In the genomic region with DNA sequence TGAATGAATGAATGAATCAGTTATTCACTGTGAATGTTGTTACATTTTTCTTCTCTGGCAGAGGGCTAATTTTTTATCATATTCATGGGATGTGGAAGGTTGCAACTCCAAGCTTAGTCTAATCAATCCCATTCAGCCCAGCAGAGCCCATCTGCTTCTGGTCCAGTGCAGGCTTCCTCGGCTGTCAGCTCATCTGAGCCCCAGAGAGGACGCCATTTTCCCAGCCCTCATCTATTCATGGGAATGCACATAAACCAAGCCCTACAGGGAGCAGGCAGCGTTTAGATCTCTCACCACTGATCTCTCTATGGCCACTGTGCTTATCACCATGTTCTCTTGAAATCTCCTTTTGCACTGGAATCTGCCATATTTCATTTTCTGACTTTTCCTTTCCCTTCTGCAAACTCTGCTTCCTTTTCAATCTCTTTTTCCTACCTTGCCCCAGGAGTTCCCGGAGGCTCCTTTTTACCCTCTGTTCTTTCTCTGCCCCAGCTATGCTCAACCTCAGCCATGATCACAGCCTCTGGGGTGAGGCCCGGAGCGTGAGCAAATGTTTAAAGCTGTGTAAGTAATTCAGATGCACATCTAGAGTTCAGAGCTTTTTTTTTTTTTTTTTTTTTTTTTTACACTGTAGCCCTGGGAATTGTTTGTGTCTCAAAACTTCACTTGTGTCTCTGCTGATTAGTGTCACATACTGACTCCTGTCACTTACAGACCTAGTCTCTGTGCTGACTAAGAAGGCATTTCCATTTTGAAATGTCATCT, we compare ENCODE assay signal across 18 mouse cellular contexts.
A peak's percentile ranks its signal among the peaks of the same experiment; 100 is the strongest.
DNase-seq lines count a peak whose midpoint lies in the region; ATAC-seq and TF ChIP-seq lines count a peak whose summit lies in the region.
"Had no signal": no experiment of that assay in that cellular context is flagged by ENCODE, and none has a peak within 500 bp of the region (broad histone marks: within the 10 kb centered on the region; RNA-seq: fewer than 3 reads in every experiment).

No protein-coding gene starts in this region.

- no peak overlapping the region for H3K4me2 ChIP-seq in hindbrain, embryonic 11.5 days (replicated peaks; ENCODE audit: low read depth, low read length)
- H3K4me2 ChIP-seq in hindbrain, postnatal 0 days (ENCODE audit: low read depth, low read length): no peak overlapping the region
- H3K4me2 ChIP-seq in midbrain, embryonic 12.5 days (replicated peaks): no peak overlapping the region
- H3K4me2 ChIP-seq: embryonic facial prominence, embryonic 12.5 days; heart, embryonic 13.5 days; hindbrain, embryonic 12.5 days had no signal

- H3K4me3 ChIP-seq in hindbrain, embryonic 11.5 days (ENCODE audit: low read depth, low read length): no peak overlapping the region
- H3K4me3 ChIP-seq in hindbrain, postnatal 0 days (ENCODE audit: low read length): no peak overlapping the region
- no peak overlapping the region for H3K4me3 ChIP-seq in midbrain, embryonic 12.5 days
- H3K4me3 ChIP-seq: embryonic facial prominence, embryonic 12.5 days; heart, embryonic 13.5 days; hindbrain, embryonic 12.5 days had no signal

- no peaks in the 10 kb centered on the region for H3K4me1 ChIP-seq in hindbrain, embryonic 11.5 days (replicated peaks; ENCODE audit: control insufficient read depth, insufficient read depth, low read length)
- H3K4me1 ChIP-seq in hindbrain, postnatal 0 days (ENCODE audit: insufficient read depth, low read length): no peaks in the 10 kb centered on the region
- H3K4me1 ChIP-seq in midbrain, embryonic 12.5 days: no peaks in the 10 kb centered on the region
- H3K4me1 ChIP-seq: embryonic facial prominence, embryonic 12.5 days; hindbrain, embryonic 12.5 days had no signal

- no peak for TF ChIP-seq POLR2A in brain, embryonic 14.5 days (IDR thresholded peaks at IDR 0.05; ENCODE audit: borderline replicate concordance, extremely low read depth, insufficient read depth, insufficient read length, poor library complexity, severe bottlenecking)

- no peaks in the 10 kb centered on the region for H3K27me3 ChIP-seq in hindbrain, embryonic 11.5 days (ENCODE audit: control insufficient read depth, insufficient read depth, low read length)
- H3K27me3 ChIP-seq in hindbrain, postnatal 0 days (ENCODE audit: insufficient read depth, low read length): no peaks in the 10 kb centered on the region
- no peaks in the 10 kb centered on the region for H3K27me3 ChIP-seq in midbrain, embryonic 12.5 days
- H3K27me3 ChIP-seq: embryonic facial prominence, embryonic 12.5 days; heart, embryonic 13.5 days; hindbrain, embryonic 12.5 days had no signal

- TF ChIP-seq CTCF in hindbrain, postnatal 0 days (IDR thresholded peaks at IDR 0.05; ENCODE audit: low read depth): no peak
- TF ChIP-seq CTCF in brain, embryonic 14.5 days (IDR thresholded peaks at IDR 0.05; ENCODE audit: borderline replicate concordance, extremely low read depth, insufficient read depth, insufficient read length): no peak

- no peak for ATAC-seq in hindbrain, embryonic 11.5 days (ENCODE audit: low FRiP score)
- ATAC-seq in hindbrain, postnatal 0 days: no peak
- ATAC-seq in midbrain, embryonic 12.5 days (ENCODE audit: low FRiP score, low read depth): no peak
- ATAC-seq: intestine, embryonic 16.5 days had no signal

- H3K27ac ChIP-seq in hindbrain, embryonic 11.5 days (ENCODE audit: low read depth, low read length): no peak overlapping the region
- H3K27ac ChIP-seq in hindbrain, postnatal 0 days: no peak overlapping the region
- H3K27ac ChIP-seq in midbrain, embryonic 12.5 days (replicated peaks): 0 out of 2 replicates have a peak overlapping the region, but pooled peaks have one; percentile 4
- H3K27ac ChIP-seq: embryonic facial prominence, embryonic 12.5 days; heart, embryonic 13.5 days; hindbrain, embryonic 12.5 days had no signal

- 66% methylated on average over 6 of the region's 6 CpGs for WGBS in hindbrain, embryonic 11.5 days
- 59% methylated on average over 6 of the region's 6 CpGs for WGBS in hindbrain, postnatal 0 days
- WGBS in midbrain, embryonic 12.5 days: 48% methylated on average over 6 of the region's 6 CpGs

- no peak overlapping the region for H3K9ac ChIP-seq in hindbrain, embryonic 11.5 days (ENCODE audit: low read depth, low read length)
- no peak overlapping the region for H3K9ac ChIP-seq in hindbrain, postnatal 0 days (replicated peaks; ENCODE audit: low read length)
- H3K9ac ChIP-seq in midbrain, embryonic 12.5 days (replicated peaks): no peak overlapping the region
- H3K9ac ChIP-seq: embryonic facial prominence, embryonic 12.5 days; forebrain, postnatal 0 days; heart, embryonic 13.5 days; hindbrain, embryonic 12.5 days had no signal

- DNase-seq in hindbrain, embryonic 11.5 days (ENCODE audit: low spot score): peak; percentile 6
- no peak for DNase-seq in hindbrain, postnatal 0 days (ENCODE audit: low spot score)
- DNase-seq in brain, embryonic 14.5 days (ENCODE audit: low read depth): peak; percentile 41
- DNase-seq in retina, embryonic 14.5 days (ENCODE audit: low spot score): peak; percentile 61
- DNase-seq in T-cell, adult 2 months (ENCODE audit: low spot score): no peak
- no peak for DNase-seq in layer of hippocampus, postnatal 10 days (ENCODE audit: low spot score in 2 of 2)
- DNase-seq: adrenal gland, postnatal 10 days; cerebellum, adult 11-12 months; cerebellum, adult 9-10 months; cerebellum, postnatal 25 days; forebrain, postnatal 0 days; gastrocnemius, postnatal 14 days; heart, postnatal 36 days had no signal

- H3K36me3 ChIP-seq in hindbrain, embryonic 11.5 days (ENCODE audit: control insufficient read depth, insufficient read depth, low read length): no peaks in the 10 kb centered on the region
- no peaks in the 10 kb centered on the region for H3K36me3 ChIP-seq in hindbrain, postnatal 0 days (ENCODE audit: insufficient read depth, low read length)
- no peaks in the 10 kb centered on the region for H3K36me3 ChIP-seq in midbrain, embryonic 12.5 days
- H3K36me3 ChIP-seq: embryonic facial prominence, embryonic 12.5 days; heart, embryonic 13.5 days; hindbrain, embryonic 12.5 days had no signal

- H3K9me3 ChIP-seq in hindbrain, embryonic 11.5 days (ENCODE audit: control insufficient read depth, low read length): no peaks in the 10 kb centered on the region
- no peaks in the 10 kb centered on the region for H3K9me3 ChIP-seq in hindbrain, postnatal 0 days (ENCODE audit: low read length)
- H3K9me3 ChIP-seq in midbrain, embryonic 12.5 days: no peaks in the 10 kb centered on the region
- H3K9me3 ChIP-seq: embryonic facial prominence, embryonic 12.5 days; heart, embryonic 13.5 days; hindbrain, embryonic 12.5 days had no signal

Comparison
In these comparisons a context has a peak if more than half of its experiments do, and no peak if none do; other contexts are left out.
1. DNase-seq: peak in hindbrain, embryonic 11.5 days (single experiment), brain, embryonic 14.5 days (single experiment) and retina, embryonic 14.5 days (single experiment); none in hindbrain, postnatal 0 days (single experiment), T-cell, adult 2 months (single experiment) and layer of hippocampus, postnatal 10 days (0 of 2).